Comparison of ENCODE assay signal across 4 mouse cellular contexts in genomic region chr8:71127131-71127530, GRCm38 (mm10).
DNase-seq lines count a peak whose midpoint lies in the region.

No protein-coding gene starts in this region.

- peak; percentile 20 for DNase-seq in gastrocnemius, postnatal 25 days
- DNase-seq in heart, adult 18-20 months: peak; percentile 16 to 72
- peak; percentile 8 for DNase-seq in heart, postnatal 4 days
- peak; percentile 53 for DNase-seq in testis, postnatal 10 days (ENCODE audit: low spot score)

Comparison
In these comparisons a context has a peak if more than half of its experiments do, and no peak if none do; other contexts are left out.
1. Peak in every context shown above with its lines: DNase-seq.